Mouse (Mus musculus): ENCODE measurements at regions not wholly inside any gene's neighbourhood (a gene's known extent, or its start where the extent isn't known, plus 50 kb on each side); places are given as distances from the start of the nearest gene placed in this dataset.

DNA sequence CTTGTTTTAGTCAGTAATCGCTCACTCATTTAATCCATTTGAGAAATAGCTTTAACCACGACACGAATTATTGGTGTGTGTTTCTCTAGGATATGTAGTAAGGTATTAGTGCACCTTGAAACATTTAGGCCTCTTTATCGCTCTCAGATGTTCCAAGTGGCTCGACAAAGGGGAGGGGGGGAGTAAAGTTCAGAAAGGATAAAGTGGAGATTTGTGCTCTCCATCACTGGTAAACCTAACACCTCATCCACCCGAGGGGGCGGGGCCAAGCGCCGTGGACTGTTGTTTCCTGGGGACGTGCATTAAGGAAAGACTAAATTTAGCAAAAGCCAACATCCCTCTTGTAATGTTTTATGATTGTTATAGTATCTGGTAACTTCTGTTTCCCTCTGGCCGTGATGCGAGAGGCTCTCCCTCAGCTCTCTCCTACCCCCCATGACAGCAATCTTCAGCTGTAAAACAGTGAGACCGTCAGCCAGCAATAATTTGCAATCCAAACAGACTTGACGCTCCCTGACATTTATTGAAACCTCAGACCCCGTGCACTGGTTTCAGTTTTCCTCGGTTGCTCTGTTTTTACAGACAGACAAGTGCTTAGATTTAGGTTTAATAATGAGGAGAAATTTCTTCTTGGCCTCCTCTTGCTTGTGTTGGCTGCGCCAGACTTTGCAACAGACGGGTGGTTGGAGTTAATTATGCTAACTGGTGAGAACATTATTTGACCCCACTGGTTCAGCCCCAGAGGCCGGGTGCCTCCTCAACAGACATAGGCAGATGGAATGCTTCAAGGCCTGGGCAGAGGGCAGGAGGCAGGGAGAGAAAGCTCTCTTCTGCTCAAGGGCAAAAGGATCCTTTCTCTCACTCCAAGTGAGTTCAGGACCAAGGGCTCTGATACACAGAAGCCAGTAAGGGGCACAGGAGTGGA, 542.8 kb upstream of the Sox9 start:
- intact Hi-C loops (cut with DNase I; ENCODE audit: low total_unique reads) = no loop called here
- DNase-seq = no peak

- no peak for DNase-seq
- intact Hi-C loops (cut with DNase I; ENCODE audit: low total_unique reads) = no loop called here
Observed at GRCm38 (mm10) chr11:112252548-112252947, 529.5 kb upstream of the Sox9 start.

DNA sequence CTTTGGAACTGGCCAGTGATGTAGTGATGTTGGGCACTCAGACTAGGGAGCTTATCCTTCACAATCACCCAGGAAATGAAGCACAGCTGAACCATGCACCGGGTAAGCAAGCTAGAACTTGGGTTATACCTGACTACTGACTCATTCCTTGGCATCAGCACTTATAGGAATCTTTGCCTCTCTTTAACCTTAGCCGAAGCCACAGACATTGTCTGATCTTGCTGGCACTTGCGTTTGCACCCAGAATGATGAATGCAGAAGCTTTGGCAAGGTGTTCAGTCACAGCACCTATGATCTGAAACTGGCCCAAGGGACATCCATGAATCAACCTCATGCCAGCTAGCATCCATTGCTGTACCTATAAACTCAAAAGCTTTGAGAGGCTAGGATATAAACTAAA, 529.0 kb upstream of the Sox9 start:
- DNase-seq = no peak
- intact Hi-C loops (cut with DNase I; ENCODE audit: low total_unique reads) = no loop called here

GRCm38 (mm10) chr11:112256326-112256725, 525.7 kb upstream of the Sox9 start:
- no peak for DNase-seq
- intact Hi-C loops (cut with DNase I; ENCODE audit: low total_unique reads) = no loop called here

- intact Hi-C loops (cut with DNase I; ENCODE audit: low total_unique reads) = no loop called here
- no peak for DNase-seq
Observed at GRCm38 (mm10) chr11:112264077-112264476, 517.9 kb upstream of the Sox9 start.

DNA sequence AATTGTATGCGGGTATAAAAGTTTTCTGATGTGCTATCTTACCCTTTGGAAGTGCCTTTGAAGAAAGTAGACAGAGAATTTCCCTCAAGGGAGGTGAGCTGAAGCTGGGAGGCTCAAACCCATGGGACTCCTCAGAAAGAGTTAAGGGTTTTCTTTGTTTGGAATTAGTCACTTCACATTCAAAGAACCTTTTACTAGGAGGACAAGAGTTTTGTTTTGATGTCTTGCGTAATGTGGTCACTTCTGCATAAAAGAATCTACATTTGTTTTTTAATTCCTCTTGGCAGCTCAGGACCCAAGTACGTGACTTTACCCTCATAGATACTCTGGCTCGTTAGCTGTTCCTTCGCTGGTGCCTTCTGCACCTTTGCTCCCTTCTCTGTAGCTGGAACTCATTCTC, 511.1 kb upstream of the Sox9 start:
- intact Hi-C loops (cut with DNase I; ENCODE audit: low total_unique reads) = no loop called here
- DNase-seq = no peak

DNA sequence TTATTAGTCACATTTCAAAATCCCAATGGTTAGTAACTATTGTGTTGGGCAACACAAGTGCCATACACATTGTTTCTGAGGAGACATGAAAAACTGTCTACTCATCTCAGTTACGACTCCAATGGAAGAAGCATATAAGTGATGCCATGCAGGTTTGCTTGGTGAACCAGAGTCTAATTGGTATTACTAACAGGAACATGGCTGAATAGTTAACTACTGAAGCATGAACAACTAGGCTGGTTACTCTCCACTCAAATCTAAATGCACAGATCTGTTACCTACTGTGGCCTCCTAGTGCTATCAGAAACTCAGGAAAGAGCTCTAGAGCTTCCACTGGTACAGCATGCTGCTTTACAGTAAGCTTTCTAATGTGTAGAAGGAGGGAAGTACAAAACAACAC, 503.5 kb upstream of the Sox9 start:
- intact Hi-C loops (cut with DNase I; ENCODE audit: low total_unique reads) = no loop called here
- DNase-seq = no peak

DNA sequence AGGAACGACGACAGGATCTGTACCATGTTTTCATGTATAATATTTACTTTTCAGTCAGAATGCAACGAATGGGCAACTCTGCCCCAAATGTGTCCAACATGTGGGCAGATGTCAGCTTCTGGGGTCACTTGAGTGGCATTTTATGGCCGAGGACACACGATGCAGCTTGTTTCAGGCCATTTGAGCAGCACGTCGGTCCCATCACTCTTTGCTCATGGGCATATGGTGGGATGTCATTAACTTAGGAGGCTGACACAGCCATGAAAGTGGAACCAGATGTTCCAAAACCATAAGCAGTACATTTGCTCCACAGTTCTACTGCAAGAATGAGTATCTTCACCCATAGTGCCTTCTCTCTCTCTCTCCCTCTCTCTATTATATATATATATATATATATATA, 499.1 kb upstream of the Sox9 start:
- no peak for DNase-seq
- intact Hi-C loops (cut with DNase I; ENCODE audit: low total_unique reads) = no loop called here

DNA sequence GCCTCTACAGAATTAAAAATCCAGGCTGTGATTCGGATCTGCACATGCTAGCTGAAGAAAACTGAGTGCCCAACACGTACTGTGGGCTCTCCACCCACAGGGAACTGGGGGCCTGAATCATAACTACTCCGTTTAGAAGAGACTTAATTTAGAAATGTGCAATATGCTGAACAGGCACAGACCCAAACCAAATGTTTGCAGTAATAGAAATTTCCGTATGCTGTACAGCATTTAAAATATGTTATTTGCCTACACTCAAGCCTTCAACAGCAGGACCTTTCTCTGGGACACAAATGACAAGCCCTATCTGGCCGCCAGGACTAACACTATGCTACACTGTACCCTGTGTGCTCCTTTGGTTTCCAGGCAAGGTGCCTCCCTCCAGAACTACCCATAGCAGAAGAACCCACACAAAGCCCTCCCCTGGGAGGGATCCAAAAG, 483.1 kb upstream of the Sox9 start:
- no peak for DNase-seq
- intact Hi-C loops (cut with DNase I; ENCODE audit: low total_unique reads) = no loop called here

GRCm38 (mm10) chr11:112303091-112303490, 478.9 kb upstream of the Sox9 start:
- intact Hi-C loops (cut with DNase I; ENCODE audit: low total_unique reads) = no loop called here
- DNase-seq = no peak

- no peak for DNase-seq
- intact Hi-C loops (cut with DNase I; ENCODE audit: low total_unique reads) = no loop called here
Observed at GRCm38 (mm10) chr11:112325850-112326249, 456.2 kb upstream of the Sox9 start.

GRCm38 (mm10) chr11:112327606-112328005, 454.4 kb upstream of the Sox9 start:
- DNase-seq = no peak
- intact Hi-C loops (cut with DNase I; ENCODE audit: low total_unique reads) = no loop called here

DNA sequence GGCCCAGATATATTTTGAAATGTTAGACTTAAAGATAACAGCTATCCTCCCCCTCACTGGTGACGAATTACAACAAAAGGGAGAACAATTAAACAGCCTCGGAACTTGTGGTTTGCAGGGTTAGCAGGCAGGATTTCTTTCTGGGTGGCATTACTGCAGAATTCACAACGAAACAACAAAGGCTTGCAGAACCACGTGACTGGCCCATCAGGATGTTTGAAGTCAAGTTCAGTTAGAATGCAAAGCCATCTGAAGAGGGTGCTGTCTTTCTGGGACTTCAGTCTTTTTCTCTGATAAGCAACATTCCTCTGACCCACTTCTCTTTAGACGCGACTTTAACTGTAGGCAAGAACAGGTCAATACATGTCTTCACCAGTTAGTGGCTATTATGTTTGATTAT, 436.9 kb upstream of the Sox9 start:
- intact Hi-C loops (cut with DNase I; ENCODE audit: low total_unique reads) = no loop called here
- no peak for DNase-seq

DNA sequence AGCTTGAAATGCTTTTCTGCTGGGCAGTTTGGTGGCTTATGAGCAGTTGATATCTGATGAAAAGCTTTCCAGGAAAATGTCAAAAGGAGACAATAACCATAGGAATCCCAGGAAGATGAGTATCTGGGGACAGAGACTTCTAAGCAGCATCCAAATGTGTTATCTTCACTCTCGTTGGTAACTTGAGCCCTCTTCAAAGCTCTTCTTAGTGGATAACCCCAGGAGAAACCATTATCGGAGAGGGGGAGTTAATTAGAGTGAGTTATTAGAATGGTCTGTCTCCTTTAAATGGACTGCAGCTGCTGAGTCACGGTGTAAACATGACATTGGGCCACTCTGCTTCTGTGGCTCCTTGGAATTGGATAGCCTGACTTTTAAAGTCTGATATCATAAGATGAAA, 436.4 kb upstream of the Sox9 start:
- intact Hi-C loops (cut with DNase I; ENCODE audit: low total_unique reads) = no loop called here
- DNase-seq = no peak

GRCm38 (mm10) chr11:112346089-112346488, 435.9 kb upstream of the Sox9 start:
- DNase-seq = no peak
- intact Hi-C loops (cut with DNase I; ENCODE audit: low total_unique reads) = no loop called here

- intact Hi-C loops (cut with DNase I; ENCODE audit: low total_unique reads) = no loop called here
- no peak for DNase-seq
Observed at GRCm38 (mm10) chr11:112346532-112346931, 435.5 kb upstream of the Sox9 start.

DNA sequence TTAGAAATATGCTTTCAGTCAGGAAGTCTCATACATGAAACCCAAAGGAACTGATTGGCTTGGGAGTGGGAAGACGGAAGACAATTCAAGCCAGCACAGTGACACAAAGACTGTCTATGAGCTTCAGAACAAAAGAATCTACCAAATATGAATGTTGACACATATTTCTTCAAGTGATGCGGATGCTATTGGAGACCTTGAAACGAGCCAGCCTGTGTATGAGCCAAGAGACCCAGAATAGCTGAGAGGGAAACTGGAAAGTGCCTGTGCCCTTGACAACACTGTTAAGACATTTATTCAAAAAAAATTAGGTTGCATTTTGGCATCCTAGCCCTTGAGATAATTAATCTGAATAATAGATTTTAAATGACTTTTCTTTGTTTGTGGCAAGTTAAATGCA, 426.7 kb upstream of the Sox9 start:
- no peak for DNase-seq
- intact Hi-C loops (cut with DNase I; ENCODE audit: low total_unique reads) = no loop called here

GRCm38 (mm10) chr11:112366715-112367114, 415.3 kb upstream of the Sox9 start:
- DNase-seq = no peak
- intact Hi-C loops (cut with DNase I; ENCODE audit: low total_unique reads) = no loop called here

- no peak for DNase-seq
- intact Hi-C loops (cut with DNase I; ENCODE audit: low total_unique reads) = no loop called here
Observed at GRCm38 (mm10) chr11:112370941-112371340, 411.1 kb upstream of the Sox9 start.

DNA sequence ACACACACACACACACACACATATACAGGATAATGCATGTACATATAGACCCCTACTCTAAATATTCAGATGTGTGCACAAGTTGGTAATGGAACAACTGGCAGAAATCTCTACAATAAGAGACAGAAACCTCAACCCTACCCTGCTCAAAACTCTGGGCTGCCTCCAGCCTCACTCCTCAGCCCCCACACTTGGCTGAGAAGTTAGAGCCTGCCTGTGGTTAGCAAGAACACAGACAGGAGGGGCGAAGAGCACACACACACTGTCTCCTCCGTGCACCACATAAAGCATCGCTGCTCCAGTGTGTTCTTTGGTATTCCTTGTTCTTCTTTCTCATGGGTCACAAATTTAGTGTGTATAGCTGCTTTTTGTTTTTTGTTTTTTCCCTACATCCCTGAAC, 382.0 kb upstream of the Sox9 start:
- DNase-seq = no peak

DNA sequence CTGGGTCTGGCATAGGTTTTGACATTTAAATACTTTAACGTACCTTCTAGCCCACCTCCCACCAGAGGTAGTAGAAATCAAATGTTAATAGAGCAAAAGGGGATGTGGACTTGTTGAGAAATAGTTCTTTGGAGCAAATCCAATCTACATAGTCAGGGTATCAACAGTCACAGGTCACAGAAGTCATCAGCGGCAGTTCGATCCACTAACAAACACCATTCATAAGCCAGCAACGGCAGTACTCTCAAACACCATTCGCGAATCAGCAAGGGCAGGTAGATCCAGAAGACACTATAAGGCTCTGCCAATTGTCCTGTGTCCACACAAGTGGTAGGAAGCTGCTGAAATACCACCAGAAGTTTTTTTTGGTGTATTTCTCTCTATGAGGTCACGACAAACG, 374.3 kb upstream of the Sox9 start:
- intact Hi-C loops (cut with DNase I; ENCODE audit: low total_unique reads) = no loop called here
- no peak for DNase-seq

More for the DNA sequence above, 382.0 kb upstream of the Sox9 start:
- intact Hi-C loops (cut with DNase I; ENCODE audit: low total_unique reads) = no loop called here

DNA sequence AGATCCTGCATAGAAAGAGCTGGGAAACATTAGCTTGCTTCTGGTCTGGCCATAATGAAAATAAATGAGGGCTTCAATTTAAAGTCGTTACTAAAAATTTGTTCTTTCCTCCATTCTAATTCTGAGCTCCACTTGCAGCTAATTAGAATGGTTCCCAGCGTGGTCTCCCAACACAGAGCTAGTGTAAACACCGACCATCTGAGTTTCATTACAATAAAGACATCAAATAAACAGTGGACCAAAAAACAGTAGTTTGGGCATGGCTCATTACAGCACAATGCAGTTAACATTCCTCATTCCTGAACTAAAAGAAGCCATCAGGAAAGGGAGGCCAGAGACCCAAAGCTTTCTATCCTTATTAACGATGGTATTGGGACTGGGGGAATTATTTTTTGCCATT, 369.6 kb upstream of the Sox9 start:
- intact Hi-C loops (cut with DNase I; ENCODE audit: low total_unique reads) = no loop called here
- no peak for DNase-seq

Measured in gastrocnemius, postnatal 14 days (tissue).